9 mouse cellular contexts compared by ENCODE assay signal in genomic region chr7:4479674-4480073, GRCm38 (mm10). TPM values are rescaled to one million over a fixed set of nuclear protein-coding genes. Genes with fewer than 3 reads are reported as not detected.
A peak's percentile ranks its signal among the peaks of the same experiment; 100 is the strongest.
DNase-seq lines count a peak whose midpoint lies in the region; ATAC-seq and TF ChIP-seq lines count a peak whose summit lies in the region.
"Had no signal": no experiment of that assay in that cellular context is flagged by ENCODE, and none has a peak within 500 bp of the region (broad histone marks: within the 10 kb centered on the region; RNA-seq: fewer than 3 reads in every experiment).

No protein-coding gene starts in this region.

- no peaks in the 10 kb centered on the region for H3K36me3 ChIP-seq in MEL (ENCODE audit: control insufficient read depth in 1 of 2, insufficient read depth in 2 of 2, low read length in 2 of 2)
- peaks cover 41% of the 10 kb centered on the region for H3K36me3 ChIP-seq in embryonic facial prominence, embryonic 10.5 days (replicated peaks)
- peaks cover 18% of the 10 kb centered on the region; the same call in 1 of the 2 replicates for H3K36me3 ChIP-seq in intestine, embryonic 16.5 days (ENCODE audit: control insufficient read depth, insufficient read depth, low read length)

- TF ChIP-seq CTCF in MEL (IDR thresholded peaks at IDR 0.05 in 2 of 3, conservative IDR thresholded peaks at IDR 0.05 in 1 of 3; ENCODE audit: control insufficient read depth in 1 of 3, insufficient read depth in 1 of 3, low read depth in 2 of 3, low read length in 3 of 3, poor library complexity in 1 of 3, severe bottlenecking in 1 of 3), result peak; percentile 47 to 65 (median 55)

- H3K27ac ChIP-seq in MEL (ENCODE audit: control insufficient read depth, low read depth, low read length), result no peak overlapping the region
- H3K27ac ChIP-seq in embryonic facial prominence, embryonic 10.5 days (replicated peaks), result no peak overlapping the region
- H3K27ac ChIP-seq in intestine, embryonic 16.5 days (ENCODE audit: low read length), result no peak overlapping the region

- peak overlapping the region; percentile 93; the same call in 1 of the 2 replicates for H3K4me2 ChIP-seq in intestine, embryonic 16.5 days (ENCODE audit: low read depth, low read length)

- DNase-seq in layer of hippocampus, postnatal 10 days (ENCODE audit: low spot score in 2 of 2), result peak; percentile 50
- DNase-seq in layer of hippocampus, postnatal 14 days (ENCODE audit: low spot score in 2 of 2), result no peak
- peak; percentile 58 for DNase-seq in MEL (ENCODE audit: low read depth, low spot score)
- DNase-seq in embryonic facial prominence, embryonic 10.5 days (ENCODE audit: low spot score), result peak; percentile 54
- peak; percentile 64 for DNase-seq in thymus, postnatal 4 days
- no peak for DNase-seq in adrenal gland, postnatal 25 days

- no peaks in the 10 kb centered on the region for H3K79me2 ChIP-seq in MEL (ENCODE audit: control insufficient read depth, insufficient read depth, low read length, poor library complexity)

- TF ChIP-seq RAD21 in MEL (IDR thresholded peaks at IDR 0.05; ENCODE audit: low read depth, low read length), result peak; percentile 34

- no peak overlapping the region for H3K9ac ChIP-seq in MEL (ENCODE audit: control insufficient read depth, low read depth, low read length, poor library complexity, severe bottlenecking)
- H3K9ac ChIP-seq in intestine, embryonic 16.5 days (ENCODE audit: low read depth, low read length), result no peak overlapping the region

- H3K4me1 ChIP-seq in MEL (ENCODE audit: control insufficient read depth in 1 of 2, insufficient read depth in 2 of 2, low read length in 2 of 2), result no peaks in the 10 kb centered on the region
- H3K4me1 ChIP-seq in embryonic facial prominence, embryonic 10.5 days, result peaks cover 24% of the 10 kb centered on the region
- H3K4me1 ChIP-seq in intestine, embryonic 16.5 days (ENCODE audit: control insufficient read depth, insufficient read depth, low read length), result peaks cover 17% of the 10 kb centered on the region

- H3K4me3 ChIP-seq in MEL (ENCODE audit: control insufficient read depth in 1 of 2, insufficient read depth in 1 of 2, low read depth in 2 of 2, low read length in 2 of 2), result no peak overlapping the region
- peak overlapping the region; percentile 71 for H3K4me3 ChIP-seq in embryonic facial prominence, embryonic 10.5 days
- H3K4me3 ChIP-seq in intestine, embryonic 16.5 days (ENCODE audit: low read length), result no peak overlapping the region
- H3K4me3 ChIP-seq: erythroblast, embryonic 14.5 days had no signal

- no peak for TF ChIP-seq EP300 in MEL (IDR thresholded peaks at IDR 0.05; ENCODE audit: low read depth in 1 of 2, low read length in 2 of 2)

- H3K9me3 ChIP-seq in MEL (replicated peaks; ENCODE audit: insufficient read depth, low read length), result no peaks in the 10 kb centered on the region
- no peaks in the 10 kb centered on the region for H3K9me3 ChIP-seq in embryonic facial prominence, embryonic 10.5 days
- H3K9me3 ChIP-seq in intestine, embryonic 16.5 days (ENCODE audit: control insufficient read depth, low read length), result no peaks in the 10 kb centered on the region

- no peaks in the 10 kb centered on the region for H3K27me3 ChIP-seq in MEL (ENCODE audit: control insufficient read depth in 1 of 2, insufficient read depth in 2 of 2, low read length in 2 of 2)
- H3K27me3 ChIP-seq in embryonic facial prominence, embryonic 10.5 days (replicated peaks; ENCODE audit: low read depth, poor library complexity, severe bottlenecking), result peaks cover 25% of the 10 kb centered on the region
- H3K27me3 ChIP-seq in intestine, embryonic 16.5 days (replicated peaks; ENCODE audit: control insufficient read depth, insufficient read depth, low read length), result peaks cover 4% of the 10 kb centered on the region; the same call in 1 of the 2 replicates

- no peak; a peak in 1 of 4 replicates for TF ChIP-seq POLR2A in MEL (IDR thresholded peaks at IDR 0.05; ENCODE audit: control insufficient read depth in 1 of 2, insufficient read depth in 1 of 2, low read depth in 1 of 2, low read length in 2 of 2, poor library complexity in 1 of 2)

- ATAC-seq in intestine, embryonic 16.5 days, result no peak
- ATAC-seq in megakaryocyte progenitor cell, adult 5-6 weeks (replicated peaks; ENCODE audit: poor library complexity), result peak; percentile 76

- WGBS in embryonic facial prominence, embryonic 10.5 days, result 28% methylated on average over 6 of the region's 6 CpGs
- 29% methylated on average over 6 of the region's 6 CpGs for WGBS in intestine, embryonic 16.5 days

TF ChIP-seq in MEL, 35 proteins besides CTCF, POLR2A, EP300 and RAD21 (continues in another document):
- TF ChIP-seq SMC3 (IDR thresholded peaks at IDR 0.05; ENCODE audit: low read depth, low read length) (peak; percentile 76), POLR2AphosphoS2 (IDR thresholded peaks at IDR 0.05; ENCODE audit: low read length) (no peak), HCFC1 (IDR thresholded peaks at IDR 0.05; ENCODE audit: low read depth, low read length) (no peak), TAL1 (IDR thresholded peaks at IDR 0.05; ENCODE audit: low read length) (no peak), ZNF384 (IDR thresholded peaks at IDR 0.05; ENCODE audit: low read depth, low read length) (no peak), CHD1 (IDR thresholded peaks at IDR 0.05; ENCODE audit: low read depth, low read length) (no peak), MXI1 (IDR thresholded peaks at IDR 0.05; ENCODE audit: low read depth, low read length) (no peak), ETS1 (IDR thresholded peaks at IDR 0.05; ENCODE audit: low read depth, low read length) (no peak)

RNA-seq across cellular contexts. Expression of gene Eps8l1, which starts 19.2 kb away (rescaled TPM):
- total RNA-seq in layer of hippocampus, postnatal 10 days (2021), result 1 to 10 TPM; 3.2 to 4.9 TPM
- 1 to 10 TPM; 2.8 to 4.7 TPM for total RNA-seq in layer of hippocampus, postnatal 14 days (2021)
- 0.19 TPM in 1 of 2 replicates, not detected in the other for total RNA-seq in MEL (2012; rRNA removed)
- under 1 TPM in 1 of 2 experiments, not detected in 1; 0.01 TPM for polyA plus RNA-seq in MEL (2012; ENCODE audit: insufficient read depth in 1 of 2, insufficient read length in 2 of 2, low read depth in 1 of 2, low replicate concordance in 2 of 2, missing spikeins in 1 of 2)
- 4.8 and 5.3 TPM in 2 replicates for polyA plus RNA-seq in embryonic facial prominence, embryonic 10.5 days (2016; fragmentation: Nextera tagmentation; extraction: Ambion mirVana)
- polyA plus RNA-seq in intestine, embryonic 16.5 days (2015; fragmentation: Nextera tagmentation; extraction: Ambion mirVana), result 4.0 and 4.1 TPM in 2 replicates
- 2.0 and 2.8 TPM in 2 replicates for total RNA-seq in megakaryocyte progenitor cell, adult 5-6 weeks (2015)
- total RNA-seq in megakaryocyte progenitor cell, adult 5-6 weeks (2017), result 1.6 and 5.1 TPM in 2 replicates
- 8.0 and 10.1 TPM in 2 replicates for total RNA-seq in adrenal gland, postnatal 25 days (2021)
- polyA plus RNA-seq: erythroblast, embryonic 14.5 days had no signal

RNA-seq across cellular contexts. Expression of gene Ppp1r12c, which starts 21.8 kb away (rescaled TPM):
- total RNA-seq in layer of hippocampus, postnatal 10 days (2021), result 100 to 1,000 TPM; 114 to 125 TPM
- 100 to 1,000 TPM; 125 to 127 TPM for total RNA-seq in layer of hippocampus, postnatal 14 days (2021)
- total RNA-seq in MEL (2012; rRNA removed), result 51.4 and 64.2 TPM in 2 replicates
- 100 to 1,000 TPM in 1 of 2 experiments, not detected in 1; 153 TPM for polyA plus RNA-seq in MEL (2012; ENCODE audit: insufficient read depth in 1 of 2, insufficient read length in 2 of 2, low read depth in 1 of 2, low replicate concordance in 2 of 2, missing spikeins in 1 of 2)
- 35.5 and 40.5 TPM in 2 replicates for polyA plus RNA-seq in embryonic facial prominence, embryonic 10.5 days (2016; fragmentation: Nextera tagmentation; extraction: Ambion mirVana)
- 17.0 and 17.3 TPM in 2 replicates for polyA plus RNA-seq in intestine, embryonic 16.5 days (2015; fragmentation: Nextera tagmentation; extraction: Ambion mirVana)
- total RNA-seq in megakaryocyte progenitor cell, adult 5-6 weeks (2015), result 85.6 and 97.7 TPM in 2 replicates
- total RNA-seq in megakaryocyte progenitor cell, adult 5-6 weeks (2017), result 106 and 112 TPM in 2 replicates
- total RNA-seq in adrenal gland, postnatal 25 days (2021), result 94.4 and 98.3 TPM in 2 replicates

RNA-seq across cellular contexts. Expression of gene Rdh13, which starts 34.2 kb away (rescaled TPM):
- total RNA-seq in layer of hippocampus, postnatal 10 days (2021), result 10 to 100 TPM; 33.6 to 40.1 TPM
- 10 to 100 TPM; 25.5 to 30.2 TPM for total RNA-seq in layer of hippocampus, postnatal 14 days (2021)
- total RNA-seq in MEL (2012; rRNA removed), result 33.1 and 46.4 TPM in 2 replicates
- polyA plus RNA-seq in MEL (2012; ENCODE audit: insufficient read depth in 1 of 2, insufficient read length in 2 of 2, low read depth in 1 of 2, low replicate concordance in 2 of 2, missing spikeins in 1 of 2), result 10 to 100 TPM in 1 of 2 experiments, not detected in 1; 24.0 TPM
- polyA plus RNA-seq in embryonic facial prominence, embryonic 10.5 days (2016; fragmentation: Nextera tagmentation; extraction: Ambion mirVana), result 35.5 and 36.9 TPM in 2 replicates
- 27.3 and 28.7 TPM in 2 replicates for polyA plus RNA-seq in intestine, embryonic 16.5 days (2015; fragmentation: Nextera tagmentation; extraction: Ambion mirVana)
- 3.3 and 4.7 TPM in 2 replicates for total RNA-seq in megakaryocyte progenitor cell, adult 5-6 weeks (2015)
- 16.1 and 32.6 TPM in 2 replicates for total RNA-seq in megakaryocyte progenitor cell, adult 5-6 weeks (2017)
- 17.3 and 19.0 TPM in 2 replicates for total RNA-seq in adrenal gland, postnatal 25 days (2021)

RNA-seq across cellular contexts. Expression of gene Tnnt1, which starts 36.5 kb away (rescaled TPM):
- total RNA-seq in layer of hippocampus, postnatal 10 days (2021), result 1 to 10 TPM; 2.0 to 2.9 TPM
- 1 to 10 TPM; 1.9 to 8.6 TPM for total RNA-seq in layer of hippocampus, postnatal 14 days (2021)
- total RNA-seq in MEL (2012; rRNA removed), result 5.0 and 5.4 TPM in 2 replicates
- 10 to 100 TPM in 1 of 2 experiments, not detected in 1; 16.4 TPM for polyA plus RNA-seq in MEL (2012; ENCODE audit: insufficient read depth in 1 of 2, insufficient read length in 2 of 2, low read depth in 1 of 2, low replicate concordance in 2 of 2, missing spikeins in 1 of 2)
- polyA plus RNA-seq in embryonic facial prominence, embryonic 10.5 days (2016; fragmentation: Nextera tagmentation; extraction: Ambion mirVana), result 8.3 and 10.4 TPM in 2 replicates
- polyA plus RNA-seq in intestine, embryonic 16.5 days (2015; fragmentation: Nextera tagmentation; extraction: Ambion mirVana), result 23.0 and 23.2 TPM in 2 replicates
- 5.6 and 8.0 TPM in 2 replicates for total RNA-seq in megakaryocyte progenitor cell, adult 5-6 weeks (2015)
- 16.5 and 17.4 TPM in 2 replicates for total RNA-seq in megakaryocyte progenitor cell, adult 5-6 weeks (2017)
- 0.94 and 2.2 TPM in 2 replicates for total RNA-seq in adrenal gland, postnatal 25 days (2021)

RNA-seq across cellular contexts. Expression of gene Tnni3, which starts 44.4 kb away (rescaled TPM):
- total RNA-seq in layer of hippocampus, postnatal 10 days (2021), result 1 to 10 TPM in 1 of 2 experiments, under 1 TPM in 1; 0.94 to 2.0 TPM
- 1 to 10 TPM in 1 of 2 experiments, under 1 TPM in 1; 0.57 to 1.1 TPM for total RNA-seq in layer of hippocampus, postnatal 14 days (2021)
- 281 and 353 TPM in 2 replicates for total RNA-seq in MEL (2012; rRNA removed)
- 100 to 1,000 TPM in 1 of 2 experiments, not detected in 1; 328 TPM for polyA plus RNA-seq in MEL (2012; ENCODE audit: insufficient read depth in 1 of 2, insufficient read length in 2 of 2, low read depth in 1 of 2, low replicate concordance in 2 of 2, missing spikeins in 1 of 2)
- 2.7 and 3.6 TPM in 2 replicates for polyA plus RNA-seq in embryonic facial prominence, embryonic 10.5 days (2016; fragmentation: Nextera tagmentation; extraction: Ambion mirVana)
- 1.6 TPM in 2 replicates for polyA plus RNA-seq in intestine, embryonic 16.5 days (2015; fragmentation: Nextera tagmentation; extraction: Ambion mirVana)
- total RNA-seq in megakaryocyte progenitor cell, adult 5-6 weeks (2015), result 4.8 and 5.2 TPM in 2 replicates
- 2.1 and 6.0 TPM in 2 replicates for total RNA-seq in megakaryocyte progenitor cell, adult 5-6 weeks (2017)
- 0.85 TPM in 1 of 2 replicates, not detected in the other for total RNA-seq in adrenal gland, postnatal 25 days (2021)
- polyA plus RNA-seq: erythroblast, embryonic 14.5 days had no signal

Comparison
In these comparisons a context has a peak if more than half of its experiments do, and no peak if none do; other contexts are left out.
1. DNase-seq: peak in layer of hippocampus, postnatal 10 days (2 of 2), MEL (single experiment), embryonic facial prominence, embryonic 10.5 days (single experiment) and thymus, postnatal 4 days (single experiment); none in layer of hippocampus, postnatal 14 days (0 of 2) and adrenal gland, postnatal 25 days (single experiment).